Mouse (Mus musculus) midbrain, embryonic 14.5 days (tissue): ENCODE measurements at regions not wholly inside any gene's neighbourhood (a gene's known extent, or its start where the extent isn't known, plus 50 kb on each side); places are given as distances from the start of the nearest gene placed in this dataset.
A peak's percentile ranks its signal among the peaks of the same experiment; 100 is the strongest.

Experiments
- ATAC-seq: fragments of 200-750 bp; cut with Nextera tagmentation; 2 replicates; pipeline ENCODE4 v1.8.0; 2017; ENCODE audit warnings: moderate number of reproducible peaks, moderate library complexity; ENCODE audit not compliant: low FRiP score, low TSS enrichment
- DNase-seq: peaks from one replicate; pipeline ENCODE4 v3.0.0-alpha.2; 2015
- H3K27ac ChIP-seq: fragments of 300-500 bp; sonication (generic); replicated peaks from 2 replicates; pipeline ENCODE4 v1.5.1; 2014; ENCODE audit warnings: mild to moderate bottlenecking, low read depth, low read length, moderate library complexity
- H3K27me3 ChIP-seq: fragments of 300-500 bp; sonication (generic); 2 replicates; pipeline ENCODE4 v1.6.1; 2014; ENCODE audit warnings: low read length, control low read depth, mixed read lengths; ENCODE audit not compliant: control insufficient read depth, insufficient read depth
- H3K36me3 ChIP-seq: fragments of 300-500 bp; sonication (generic); 2 replicates; pipeline ENCODE4 v1.6.1; 2014; ENCODE audit warnings: low read length, control low read depth; ENCODE audit not compliant: control insufficient read depth, insufficient read depth
- H3K4me1 ChIP-seq: fragments of 300-500 bp; sonication (generic); 2 replicates; pipeline ENCODE4 v1.6.1; 2014; ENCODE audit warnings: mild to moderate bottlenecking, antibody characterized with exemption, low read length, control low read depth; ENCODE audit not compliant: control insufficient read depth, insufficient read depth
- H3K4me2 ChIP-seq: fragments of 300-500 bp; sonication (generic); 2 replicates; pipeline ENCODE4 v1.6.1; 2014; ENCODE audit warnings: mild to moderate bottlenecking, low read length, moderate library complexity
- H3K4me3 ChIP-seq: fragments of 300-500 bp; sonication (generic); replicated peaks from 2 replicates; pipeline ENCODE4 v1.5.1; 2014; ENCODE audit warnings: low read depth, low read length
- H3K9ac ChIP-seq: fragments of 300-500 bp; sonication (generic); replicated peaks from 2 replicates; pipeline ENCODE4 v1.6.1; 2014; ENCODE audit warnings: mild to moderate bottlenecking, low read length, moderate library complexity
- H3K9me3 ChIP-seq: fragments of 300-500 bp; sonication (generic); 2 replicates; pipeline ENCODE4 v1.6.1; 2016; ENCODE audit warnings: low read length, control low read depth, mixed read lengths; ENCODE audit not compliant: control insufficient read depth
- WGBS: fragments of 180-500 bp; shearing (Covaris S2); extraction: QIAGEN DNeasy Blood & Tissue Kit; methylation state at CpG from one replicate; pipeline ENCODE4 v1.1.7; 2014; 5-methylcytosine and 5-hydroxymethylcytosine counted together

- Histone ChIP-seq H3K4me2 (no peak overlapping the region), H3K27me3 (no peaks in the 10 kb centered on the region), H3K4me3 (no peak overlapping the region), H3K4me1 (no peaks in the 10 kb centered on the region), H3K9me3 (no peaks in the 10 kb centered on the region), H3K9ac (no peak overlapping the region), H3K27ac (no peak overlapping the region), H3K36me3 (no peaks in the 10 kb centered on the region)
- DNase-seq (no peak), ATAC-seq (no peak)
- 81% methylated on average over 4 of the region's 4 CpGs for WGBS
These were observed 166.1 kb downstream of the Fam43a start for GRCm38 (mm10) chr16:30765591-30765990.

- Histone ChIP-seq H3K36me3 (no peaks in the 10 kb centered on the region), H3K4me1 (no peaks in the 10 kb centered on the region), H3K9me3 (no peaks in the 10 kb centered on the region), H3K4me3 (no peak overlapping the region), H3K27ac (no peak overlapping the region), H3K9ac (no peak overlapping the region), H3K27me3 (no peaks in the 10 kb centered on the region), H3K4me2 (no peak overlapping the region)
- WGBS = 34% methylated on average over 5 of the region's 5 CpGs
- ATAC-seq (no peak), DNase-seq (peak; percentile 14)
These were observed 169.5 kb downstream of the Fam43a start for GRCm38 (mm10) chr16:30769007-30769442.

- ATAC-seq (no peak), DNase-seq (no peak)
- Histone ChIP-seq H3K4me1 (no peaks in the 10 kb centered on the region), H3K4me3 (no peak overlapping the region), H3K36me3 (no peaks in the 10 kb centered on the region), H3K4me2 (no peak overlapping the region), H3K9me3 (no peaks in the 10 kb centered on the region), H3K9ac (no peak overlapping the region), H3K27ac (no peak overlapping the region), H3K27me3 (no peaks in the 10 kb centered on the region)
- WGBS = 44% methylated on average over 11 of the region's 11 CpGs
These were observed 169.9 kb downstream of the Fam43a start for GRCm38 (mm10) chr16:30769467-30769866.

GRCm38 (mm10) chr16:30772802-30773201 is 173.3 kb downstream of the Fam43a start:
- Histone ChIP-seq H3K4me2 (no peak overlapping the region), H3K27ac (no peak overlapping the region), H3K27me3 (no peaks in the 10 kb centered on the region), H3K36me3 (no peaks in the 10 kb centered on the region), H3K9me3 (no peaks in the 10 kb centered on the region), H3K4me3 (no peak overlapping the region), H3K9ac (no peak overlapping the region), H3K4me1 (peaks cover 13% of the 10 kb centered on the region; the same call in 1 of the 2 replicates)
- WGBS = 76% methylated on average over 3 of the region's 3 CpGs
- ATAC-seq (no peak), DNase-seq (no peak)

GRCm38 (mm10) chr16:30774951-30775661 is 175.6 kb downstream of the Fam43a start:
- H3K27ac ChIP-seq = no peak overlapping the region
- no peak overlapping the region for H3K9ac ChIP-seq
- no peak overlapping the region for H3K4me2 ChIP-seq
- 69% methylated on average over 14 of the region's 14 CpGs for WGBS
- no peaks in the 10 kb centered on the region for H3K36me3 ChIP-seq
- peaks cover 13% of the 10 kb centered on the region; the same call in 1 of the 2 replicates for H3K4me1 ChIP-seq
- no peak overlapping the region for H3K4me3 ChIP-seq
- no peaks in the 10 kb centered on the region for H3K9me3 ChIP-seq
- no peaks in the 10 kb centered on the region for H3K27me3 ChIP-seq
- peak; percentile 37 for DNase-seq
- no peak for ATAC-seq

- peaks cover 13% of the 10 kb centered on the region; the same call in 1 of the 2 replicates for H3K4me1 ChIP-seq
- 59% methylated on average over 21 of the region's 21 CpGs for WGBS
- no peak overlapping the region for H3K4me2 ChIP-seq
- H3K27me3 ChIP-seq = no peaks in the 10 kb centered on the region
- H3K4me3 ChIP-seq = no peak overlapping the region
- peak; percentile 31 for DNase-seq
- H3K27ac ChIP-seq = no peak overlapping the region
- no peak overlapping the region for H3K9ac ChIP-seq
- ATAC-seq = no peak
- H3K36me3 ChIP-seq = no peaks in the 10 kb centered on the region
- no peaks in the 10 kb centered on the region for H3K9me3 ChIP-seq
These were observed 176.5 kb downstream of the Fam43a start for GRCm38 (mm10) chr16:30775740-30776700.

- Histone ChIP-seq H3K4me2 (no peak overlapping the region), H3K27ac (no peak overlapping the region), H3K4me3 (no peak overlapping the region), H3K36me3 (no peaks in the 10 kb centered on the region), H3K27me3 (no peaks in the 10 kb centered on the region), H3K9ac (no peak overlapping the region), H3K4me1 (peaks cover 13% of the 10 kb centered on the region; the same call in 1 of the 2 replicates), H3K9me3 (no peaks in the 10 kb centered on the region)
- DNase-seq = no peak
- 88% methylated on average over 6 of the region's 6 CpGs for WGBS
- ATAC-seq = no peak
These were observed 177.9 kb downstream of the Fam43a start for GRCm38 (mm10) chr16:30777416-30777815.

- Histone ChIP-seq H3K9ac (no peak overlapping the region), H3K4me3 (no peak overlapping the region), H3K9me3 (no peaks in the 10 kb centered on the region), H3K27ac (no peak overlapping the region), H3K27me3 (no peaks in the 10 kb centered on the region), H3K36me3 (no peaks in the 10 kb centered on the region), H3K4me2 (no peak overlapping the region), H3K4me1 (peaks cover 13% of the 10 kb centered on the region; the same call in 1 of the 2 replicates)
- ATAC-seq (no peak), DNase-seq (no peak)
- 56% methylated on average over 7 of the region's 7 CpGs for whole genome bisulfite sequencing
These were observed 178.6 kb downstream of the Fam43a start for GRCm38 (mm10) chr16:30778078-30778477.
